Mouse (Mus musculus): Measurements from ENCODE around the gene Garem2.
"Not testable (repeated sequence)": the region's sequence is repeated elsewhere in the genome, so short reads cannot be mapped to it uniquely, and the experiment has no call there.

Garem2 gene

GRCm38 (mm10) chr5:30104841-30105667 lies at the start of gene Garem2:
Gene Garem2 (plus strand): TSS chr5:30105161.
- DNase-seq (ENCODE audit: low spot score in 2 of 2) = no peak

- DNase-seq (ENCODE audit: low spot score in 2 of 2) = no peak
Observed at GRCm38 (mm10) chr5:30058216-30058731, 46.7 kb upstream of the Garem2 start.

- not testable (repeated sequence) for DNase-seq (ENCODE audit: low spot score in 2 of 2)
Observed at GRCm38 (mm10) chr5:30059607-30060006, 45.4 kb upstream of the Garem2 start.

GRCm38 (mm10) chr5:30067726-30068125 lies 37.2 kb upstream of the Garem2 start:
- no peak for DNase-seq (ENCODE audit: low spot score in 2 of 2)

GRCm38 (mm10) chr5:30071677-30072076 lies 33.3 kb upstream of the Garem2 start:
- DNase-seq (ENCODE audit: low spot score in 2 of 2) = no peak

- DNase-seq (ENCODE audit: low spot score in 2 of 2) = no peak
Observed at GRCm38 (mm10) chr5:30072377-30072776, 32.6 kb upstream of the Garem2 start.

GRCm38 (mm10) chr5:30072825-30073821 lies 31.8 kb upstream of the Garem2 start, which contains the start of gene Tyms:
Gene Tyms (minus strand): TSS chr5:30073617.
- peak; percentile 18 to 26 for DNase-seq (ENCODE audit: low spot score in 2 of 2)

GRCm38 (mm10) chr5:30092701-30093100 lies 12.3 kb upstream of the Garem2 start:
- DNase-seq (ENCODE audit: low spot score in 2 of 2) = no peak

- DNase-seq (ENCODE audit: low spot score in 2 of 2) = no peak
Observed at GRCm38 (mm10) chr5:30094399-30094798, 10.6 kb upstream of the Garem2 start.

- DNase-seq (ENCODE audit: low spot score in 2 of 2) = no peak
Observed at GRCm38 (mm10) chr5:30095731-30096130, 9.2 kb upstream of the Garem2 start.

- DNase-seq (ENCODE audit: low spot score in 2 of 2) = no peak
Observed at GRCm38 (mm10) chr5:30098260-30098659, 6.7 kb upstream of the Garem2 start.

- DNase-seq (ENCODE audit: low spot score in 2 of 2) = no peak
Observed at GRCm38 (mm10) chr5:30103340-30103739, 1.6 kb upstream of the Garem2 start.

GRCm38 (mm10) chr5:30104339-30104738 lies 622 bp upstream of the Garem2 start:
- DNase-seq (ENCODE audit: low spot score in 2 of 2) = no peak

- no peak for DNase-seq (ENCODE audit: low spot score in 2 of 2)
Observed at GRCm38 (mm10) chr5:30105668-30106300, 823 bp downstream of the Garem2 start, which contains the start of gene 3110082J24Rik. Gene 3110082J24Rik (minus strand): TSS chr5:30106086.

GRCm38 (mm10) chr5:30106756-30107155 lies 1.8 kb downstream of the Garem2 start:
- no peak for DNase-seq (ENCODE audit: low spot score in 2 of 2)

GRCm38 (mm10) chr5:30107186-30107585 lies 2.2 kb downstream of the Garem2 start:
- DNase-seq (ENCODE audit: low spot score in 2 of 2) = no peak

- DNase-seq (ENCODE audit: low spot score in 2 of 2) = no peak
Observed at GRCm38 (mm10) chr5:30107611-30108041, 2.7 kb downstream of the Garem2 start.

- DNase-seq (ENCODE audit: low spot score in 2 of 2) = no peak
Observed at GRCm38 (mm10) chr5:30108233-30108632, 3.3 kb downstream of the Garem2 start.

- no peak for DNase-seq (ENCODE audit: low spot score in 2 of 2)
Observed at GRCm38 (mm10) chr5:30109899-30110298, 4.9 kb downstream of the Garem2 start.

GRCm38 (mm10) chr5:30110371-30111060 lies 5.6 kb downstream of the Garem2 start:
- no peak for DNase-seq (ENCODE audit: low spot score in 2 of 2)

- no peak for DNase-seq (ENCODE audit: low spot score in 2 of 2)
Observed at GRCm38 (mm10) chr5:30111126-30111525, 6.2 kb downstream of the Garem2 start.

Measured in natural killer cell, adult 2 months (primary cell).